Mouse (Mus musculus): ENCODE data around the gene Rhoc. TPM values are rescaled to one million over a fixed set of nuclear protein-coding genes. Genes with fewer than 3 reads are reported as not detected.

Rhoc gene
- total and polyA plus RNA-seq, 3 experiments: 0.21 TPM; not detected in 2

- TF ChIP-seq ELF1 (IDR thresholded peaks at IDR 0.05; ENCODE audit: low read depth, low read length): no peak
Observed at GRCm38 (mm10) chr3:104785284-104785683, 2.9 kb upstream of the Rhoc start (continued).

GRCm38 (mm10) chr3:104788561-104789311, 561 bp downstream of the Rhoc start:
- H3K9ac ChIP-seq (ENCODE audit: control insufficient read depth, low read depth, low read length, poor library complexity, severe bottlenecking): no peak overlapping the region
- H3K27ac ChIP-seq (ENCODE audit: control insufficient read depth, low read depth, low read length): no peak overlapping the region
- no peak for DNase-seq (ENCODE audit: low read depth, low spot score)
- no peak overlapping the region for H3K4me3 ChIP-seq (ENCODE audit: control insufficient read depth in 1 of 2, insufficient read depth in 1 of 2, low read depth in 2 of 2, low read length in 2 of 2)
- peaks cover 12 to 17% of the 10 kb centered on the region in 2 experiments for H3K4me1 ChIP-seq (ENCODE audit: control insufficient read depth in 1 of 2, insufficient read depth in 2 of 2, low read length in 2 of 2)
- H3K9me3 ChIP-seq (replicated peaks; ENCODE audit: insufficient read depth, low read length): no peaks in the 10 kb centered on the region
- peaks cover 0 to 17% of the 10 kb centered on the region in 2 experiments; a peak in 2 of 4 replicates for H3K36me3 ChIP-seq (ENCODE audit: control insufficient read depth in 1 of 2, insufficient read depth in 2 of 2, low read length in 2 of 2)
- TF ChIP-seq SIN3A (IDR thresholded peaks at IDR 0.05; ENCODE audit: low read length): no peak
- TF ChIP-seq ZKSCAN1 (IDR thresholded peaks at IDR 0.05; ENCODE audit: low read depth, low read length): no peak
- no peak for TF ChIP-seq ELF1 (IDR thresholded peaks at IDR 0.05; ENCODE audit: low read depth, low read length)
- TF ChIP-seq MAZ (IDR thresholded peaks at IDR 0.05; ENCODE audit: low read depth, low read length): no peak
- no peak for TF ChIP-seq ZNF384 (IDR thresholded peaks at IDR 0.05; ENCODE audit: low read depth, low read length)
- no peak for TF ChIP-seq KAT2A (conservative IDR thresholded peaks at IDR 0.05; ENCODE audit: low read depth, low read length)
- TF ChIP-seq USF1 (IDR thresholded peaks at IDR 0.05; ENCODE audit: low read depth, low read length): no peak
- no peak for TF ChIP-seq GATA1 (IDR thresholded peaks at IDR 0.05; ENCODE audit: low read depth, low read length)
- TF ChIP-seq E2F4 (IDR thresholded peaks at IDR 0.05; ENCODE audit: borderline replicate concordance, low read depth, low read length): no peak
- no peak for TF ChIP-seq RAD21 (IDR thresholded peaks at IDR 0.05; ENCODE audit: low read depth, low read length)
- no peak for TF ChIP-seq NELFE (IDR thresholded peaks at IDR 0.05; ENCODE audit: low read depth, low read length)
- no peak for TF ChIP-seq ETS1 (IDR thresholded peaks at IDR 0.05; ENCODE audit: low read depth, low read length)
- TF ChIP-seq BHLHE40 (IDR thresholded peaks at IDR 0.05; ENCODE audit: borderline replicate concordance, low read depth, low read length): no peak
- TF ChIP-seq SMC3 (IDR thresholded peaks at IDR 0.05; ENCODE audit: low read depth, low read length): no peak
- TF ChIP-seq CTCF (IDR thresholded peaks at IDR 0.05 in 2 of 3, conservative IDR thresholded peaks at IDR 0.05 in 1 of 3; ENCODE audit: control insufficient read depth in 1 of 3, insufficient read depth in 1 of 3, low read depth in 2 of 3, low read length in 3 of 3, poor library complexity in 1 of 3, severe bottlenecking in 1 of 3): no peak
- TF ChIP-seq TBP (IDR thresholded peaks at IDR 0.05; ENCODE audit: low read depth, low read length): no peak
- TF ChIP-seq MAX (IDR thresholded peaks at IDR 0.05; ENCODE audit: low read length): no peak
- no peak for TF ChIP-seq TAL1 (IDR thresholded peaks at IDR 0.05; ENCODE audit: low read length)
- TF ChIP-seq POLR2A (IDR thresholded peaks at IDR 0.05; ENCODE audit: control insufficient read depth in 1 of 2, insufficient read depth in 1 of 2, low read depth in 1 of 2, low read length in 2 of 2, poor library complexity in 1 of 2): no peak
- no peak for TF ChIP-seq GABPA (IDR thresholded peaks at IDR 0.05; ENCODE audit: low read depth, low read length)
- H3K27me3 ChIP-seq (ENCODE audit: control insufficient read depth in 1 of 2, insufficient read depth in 2 of 2, low read length in 2 of 2): no peaks in the 10 kb centered on the region
- no peaks in the 10 kb centered on the region for H3K79me2 ChIP-seq (ENCODE audit: control insufficient read depth, insufficient read depth, low read length, poor library complexity)

Measured in MEL (cell line).